Comparison of ENCODE assay signal across 9 mouse cellular contexts in genomic region chr4:53594204-53594603, GRCm38 (mm10). TPM values are rescaled to one million over a fixed set of nuclear protein-coding genes. Genes with fewer than 3 reads are reported as not detected.
DNase-seq lines count a peak whose midpoint lies in the region; ATAC-seq lines count a peak whose summit lies in the region.
"Had no signal": no experiment of that assay in that cellular context is flagged by ENCODE, and none has a peak within 500 bp of the region (broad histone marks: within the 10 kb centered on the region; RNA-seq: fewer than 3 reads in every experiment).

No protein-coding gene starts in this region.

- no peaks in the 10 kb centered on the region for H3K9me3 ChIP-seq in hindbrain, embryonic 16.5 days (ENCODE audit: control insufficient read depth, low read length)
- H3K9me3 ChIP-seq in midbrain, embryonic 14.5 days (ENCODE audit: control insufficient read depth, low read length) = no peaks in the 10 kb centered on the region

- H3K4me2 ChIP-seq in hindbrain, embryonic 16.5 days (ENCODE audit: low read length) = no peak overlapping the region
- no peak overlapping the region for H3K4me2 ChIP-seq in midbrain, embryonic 14.5 days (ENCODE audit: low read length)

- intact Hi-C loops in left cerebral cortex, postnatal 14 days (cut with DNase I) = loop anchor here (5.0 to 10.0 kb wide), 4 partner anchors 212 to 559 kb away; no protein-coding TSS in a partner anchor

- DNase-seq in urinary bladder, postnatal 14 days (ENCODE audit: low spot score) = peak; percentile 50
- no peak for DNase-seq in urinary bladder, adult 2 months (ENCODE audit: low spot score)
- DNase-seq in cerebellum, adult 11-12 months = peak; percentile 58
- peak; percentile 38 to 83 for DNase-seq in frontal cortex, adult 2 months (ENCODE audit: extremely low spot score in 1 of 2, low spot score in 1 of 2)
- peak; percentile 66 to 70 for DNase-seq in left cerebral cortex, postnatal 14 days (ENCODE audit: low spot score in 2 of 2)
- DNase-seq in midbrain, embryonic 14.5 days = peak; percentile 89
- DNase-seq in testis, postnatal 14 days (ENCODE audit: low spot score) = peak; percentile 29

- no peaks in the 10 kb centered on the region for H3K4me1 ChIP-seq in hindbrain, embryonic 16.5 days (ENCODE audit: control insufficient read depth, insufficient read depth, low read depth, low read length)
- no peaks in the 10 kb centered on the region for H3K4me1 ChIP-seq in midbrain, embryonic 14.5 days (ENCODE audit: control insufficient read depth, insufficient read depth, low read length)

- no peak overlapping the region for H3K4me3 ChIP-seq in hindbrain, embryonic 16.5 days (ENCODE audit: low read length)
- H3K4me3 ChIP-seq in midbrain, embryonic 14.5 days (replicated peaks; ENCODE audit: low read depth, low read length) = no peak overlapping the region
- H3K4me3 ChIP-seq: erythroblast, embryonic 14.5 days had no signal

- no peak overlapping the region for H3K27ac ChIP-seq in hindbrain, embryonic 16.5 days (ENCODE audit: low read depth, low read length)
- no peak overlapping the region for H3K27ac ChIP-seq in midbrain, embryonic 14.5 days (replicated peaks; ENCODE audit: low read depth, low read length)

- 33% methylated on average over 4 of the region's 4 CpGs for WGBS in hindbrain, embryonic 16.5 days
- 35% methylated on average over 4 of the region's 4 CpGs for WGBS in midbrain, embryonic 14.5 days

- H3K27me3 ChIP-seq in hindbrain, embryonic 16.5 days (replicated peaks; ENCODE audit: control insufficient read depth, insufficient read depth, low read length) = no peaks in the 10 kb centered on the region
- no peaks in the 10 kb centered on the region for H3K27me3 ChIP-seq in midbrain, embryonic 14.5 days (ENCODE audit: control insufficient read depth, insufficient read depth, low read length)

- ATAC-seq in hindbrain, embryonic 16.5 days = peak; percentile 70; the same call in 1 of the 2 replicates
- no peak for ATAC-seq in midbrain, embryonic 14.5 days (ENCODE audit: low FRiP score, low TSS enrichment)

- no peaks in the 10 kb centered on the region for H3K36me3 ChIP-seq in hindbrain, embryonic 16.5 days (ENCODE audit: control insufficient read depth, insufficient read depth, low read length)
- no peaks in the 10 kb centered on the region for H3K36me3 ChIP-seq in midbrain, embryonic 14.5 days (ENCODE audit: control insufficient read depth, insufficient read depth, low read length)

- H3K9ac ChIP-seq in hindbrain, embryonic 16.5 days (ENCODE audit: low read depth, low read length) = no peak overlapping the region
- no peak overlapping the region for H3K9ac ChIP-seq in midbrain, embryonic 14.5 days (replicated peaks; ENCODE audit: low read length)

RNA-seq across cellular contexts. Expression of gene Fsd1l, which starts 37.1 kb away (rescaled TPM):
- polyA plus RNA-seq in urinary bladder, adult 2 months (2012; rRNA removed) = 5.1 and 5.2 TPM in 2 replicates
- 12.0 and 12.9 TPM in 2 replicates for polyA plus RNA-seq in frontal cortex, adult 2 months (2012; rRNA removed)
- polyA plus RNA-seq in hindbrain, embryonic 16.5 days (2015; fragmentation: Nextera tagmentation; extraction: Ambion mirVana) = 26.6 and 32.9 TPM in 2 replicates
- 10 to 100 TPM; 36.0 to 38.9 TPM for total RNA-seq in left cerebral cortex, postnatal 14 days (2021)
- polyA plus RNA-seq in midbrain, embryonic 14.5 days (2014; fragmentation: Nextera tagmentation; extraction: Ambion mirVana) = 37.0 and 41.5 TPM in 2 replicates
- polyA plus RNA-seq: erythroblast, embryonic 14.5 days had no signal
